Mouse (Mus musculus): ENCODE measurements around the gene Rnf180.

- TF ChIP-seq EP300 (IDR thresholded peaks at IDR 0.05; ENCODE audit: low read length), result peak; percentile 12; the same call in 1 of the 2 replicates
- no peak for TF ChIP-seq CTCF (conservative IDR thresholded peaks at IDR 0.05 in 1 of 2, IDR thresholded peaks at IDR 0.05 in 1 of 2; ENCODE audit: low read depth in 2 of 2, low read length in 2 of 2)
- TF ChIP-seq MAX (IDR thresholded peaks at IDR 0.05; ENCODE audit: low read length), result no peak
- TF ChIP-seq MAFK (IDR thresholded peaks at IDR 0.05; ENCODE audit: insufficient replicate concordance, low read length), result no peak
- no peak for TF ChIP-seq PAX5 (IDR thresholded peaks at IDR 0.05; ENCODE audit: low read length)
- TF ChIP-seq HCFC1 (IDR thresholded peaks at IDR 0.05; ENCODE audit: low read depth, low read length), result no peak
Measured at GRCm38 (mm10) chr13:105250767-105251166, 43.8 kb downstream of the Rnf180 start.
